Mouse (Mus musculus): ENCODE results near the gene B9d1.

B9d1 gene

GRCm38 (mm10) chr11:61487936-61488335 is 17.0 kb upstream of the B9d1 start:
- in situ Hi-C loops (cut with MboI; ENCODE audit: unreplicated experiment in 2 of 2) = no loop called here

- in situ Hi-C loops (cut with MboI; ENCODE audit: unreplicated experiment in 2 of 2) = no loop called here
Observed at GRCm38 (mm10) chr11:61489085-61489484, 15.9 kb upstream of the B9d1 start.

DNA sequence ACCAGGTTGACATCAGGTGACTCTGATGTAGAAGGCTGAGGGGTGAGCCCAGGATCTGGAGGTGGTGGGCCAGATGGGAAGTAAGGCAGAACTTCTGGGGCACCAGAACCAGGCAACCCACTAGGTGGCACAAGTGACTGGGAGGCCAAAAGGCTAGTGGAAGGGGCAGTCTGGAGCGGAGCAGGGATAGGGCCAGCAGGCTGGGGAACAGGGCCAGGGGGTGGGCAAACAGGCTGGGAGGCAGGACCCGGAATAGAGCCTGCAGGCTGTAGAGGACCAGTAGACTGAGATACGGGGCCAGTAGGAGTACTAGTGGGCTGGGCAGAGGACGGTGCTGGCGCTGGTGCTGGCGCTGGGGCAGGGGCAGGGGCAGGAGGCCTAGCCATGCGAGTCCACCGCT is 15.1 kb upstream of the B9d1 start:
- in situ Hi-C loops (cut with MboI; ENCODE audit: unreplicated experiment in 2 of 2) = loop anchor here in 1 of 2 experiments (10.0 kb wide), 1 partner anchor 295 kb away; no protein-coding TSS in a partner anchor

GRCm38 (mm10) chr11:61490944-61491520 is 13.9 kb upstream of the B9d1 start:
- in situ Hi-C loops (cut with MboI; ENCODE audit: unreplicated experiment in 2 of 2) = loop anchor here in 1 of 2 experiments (10.0 kb wide), 1 partner anchor 296 kb away; no protein-coding TSS in a partner anchor

DNA sequence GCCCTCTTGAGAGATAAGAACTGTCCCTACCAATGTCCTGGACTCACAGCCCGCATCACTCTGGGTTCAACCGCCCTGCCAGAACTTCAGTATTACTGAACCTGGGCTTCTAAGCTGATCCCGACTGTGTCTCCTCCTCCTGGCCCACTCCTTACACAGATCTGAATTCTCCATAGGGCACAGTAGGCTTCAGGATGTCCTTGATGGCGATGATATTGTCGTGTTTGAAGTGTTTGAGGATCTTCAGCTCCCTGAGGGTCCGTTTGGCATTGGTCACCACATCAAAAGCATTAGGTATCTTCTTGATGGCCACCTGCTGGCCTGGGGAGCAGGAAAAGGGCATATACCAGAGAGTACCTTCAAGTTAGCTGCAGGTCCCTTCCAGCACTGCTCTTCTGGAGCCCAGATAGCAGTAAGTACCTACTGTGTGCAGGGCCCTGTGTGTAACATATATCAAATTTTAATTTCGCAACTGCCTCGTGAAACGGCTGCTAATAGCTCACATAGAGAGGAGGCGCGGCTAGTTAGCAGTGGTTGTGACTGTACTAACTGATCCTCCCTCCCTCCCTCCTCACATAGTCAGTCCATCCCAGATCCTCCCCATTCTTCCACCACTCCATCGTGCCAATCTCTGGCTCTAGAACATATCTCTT is 12.1 kb upstream of the B9d1 start:
- in situ Hi-C loops (cut with MboI; ENCODE audit: unreplicated experiment in 2 of 2) = loop anchor here in 1 of 2 experiments (10.0 kb wide), 1 partner anchor 298 kb away; no protein-coding TSS in a partner anchor

DNA sequence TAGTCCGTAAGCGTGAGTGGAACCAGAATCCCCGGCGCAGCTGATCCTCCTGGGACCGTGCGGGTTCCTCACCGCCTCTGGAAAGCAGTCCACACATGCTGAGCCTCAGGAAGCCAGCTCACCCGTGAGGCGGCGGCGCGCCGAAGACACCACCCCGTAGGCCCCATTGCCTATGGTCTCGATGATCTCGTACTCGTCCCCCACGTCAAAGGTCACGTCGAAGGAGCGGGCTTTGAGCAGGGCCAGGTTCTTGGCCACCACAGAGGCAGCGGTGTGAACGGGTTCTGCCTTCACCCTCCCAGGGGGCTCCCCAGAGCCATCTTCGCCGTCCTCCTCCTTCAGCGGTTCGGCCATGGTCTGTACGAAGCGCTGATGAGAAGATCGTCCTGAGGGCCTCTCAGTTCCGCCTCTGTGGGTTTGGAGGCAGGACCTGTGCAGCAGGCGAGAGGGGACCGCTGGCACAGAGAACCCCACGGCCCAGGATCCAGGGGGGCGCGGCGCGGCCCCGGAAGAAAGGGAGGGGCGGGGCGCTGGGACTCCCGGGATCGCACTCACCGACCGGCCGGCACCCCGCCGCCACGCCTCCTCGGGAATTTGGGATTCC is 11.3 kb upstream of the B9d1 start:
- in situ Hi-C loops (cut with MboI; ENCODE audit: unreplicated experiment in 2 of 2) = loop anchor here in 1 of 2 experiments (10.0 kb wide), 1 partner anchor 299 kb away; no protein-coding TSS in a partner anchor

GRCm38 (mm10) chr11:61494129-61494997 is 10.6 kb upstream of the B9d1 start, which contains the start of gene Mapk7:
Gene Mapk7 (minus strand): TSS chr11:61494406.
- in situ Hi-C loops (cut with MboI; ENCODE audit: unreplicated experiment in 2 of 2) = loop anchor here in 1 of 2 experiments (10.0 kb wide), 1 partner anchor 300 kb away; no protein-coding TSS in a partner anchor

- in situ Hi-C loops (cut with MboI; ENCODE audit: unreplicated experiment in 2 of 2) = loop anchor here in 1 of 2 experiments (10.0 kb wide), 1 partner anchor 301 kb away; no protein-coding TSS in a partner anchor
Observed at GRCm38 (mm10) chr11:61495528-61495927, 9.4 kb upstream of the B9d1 start.

DNA sequence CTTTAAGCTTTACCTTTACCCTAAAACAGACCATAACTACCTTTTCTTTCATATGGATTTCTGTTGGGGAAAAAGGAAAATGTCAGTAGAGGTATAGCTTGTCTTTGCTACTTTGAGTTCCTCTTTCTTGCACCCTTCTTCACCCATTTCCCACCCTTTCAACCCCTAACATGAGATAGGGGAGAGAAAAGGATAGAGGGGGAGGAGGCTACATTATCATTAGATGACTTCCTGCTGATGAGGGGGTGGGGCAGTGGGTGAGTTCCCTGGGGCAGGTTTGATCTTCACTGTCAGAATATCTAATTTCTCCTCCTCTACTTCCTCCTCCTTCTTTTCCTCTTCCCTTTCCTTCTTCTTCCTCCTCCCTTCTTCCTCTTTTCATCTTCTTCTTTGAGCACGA is 7.5 kb upstream of the B9d1 start:
- in situ Hi-C loops (cut with MboI; ENCODE audit: unreplicated experiment in 2 of 2) = loop anchor here in 1 of 2 experiments (10.0 kb wide), 1 partner anchor 303 kb away; no protein-coding TSS in a partner anchor

DNA sequence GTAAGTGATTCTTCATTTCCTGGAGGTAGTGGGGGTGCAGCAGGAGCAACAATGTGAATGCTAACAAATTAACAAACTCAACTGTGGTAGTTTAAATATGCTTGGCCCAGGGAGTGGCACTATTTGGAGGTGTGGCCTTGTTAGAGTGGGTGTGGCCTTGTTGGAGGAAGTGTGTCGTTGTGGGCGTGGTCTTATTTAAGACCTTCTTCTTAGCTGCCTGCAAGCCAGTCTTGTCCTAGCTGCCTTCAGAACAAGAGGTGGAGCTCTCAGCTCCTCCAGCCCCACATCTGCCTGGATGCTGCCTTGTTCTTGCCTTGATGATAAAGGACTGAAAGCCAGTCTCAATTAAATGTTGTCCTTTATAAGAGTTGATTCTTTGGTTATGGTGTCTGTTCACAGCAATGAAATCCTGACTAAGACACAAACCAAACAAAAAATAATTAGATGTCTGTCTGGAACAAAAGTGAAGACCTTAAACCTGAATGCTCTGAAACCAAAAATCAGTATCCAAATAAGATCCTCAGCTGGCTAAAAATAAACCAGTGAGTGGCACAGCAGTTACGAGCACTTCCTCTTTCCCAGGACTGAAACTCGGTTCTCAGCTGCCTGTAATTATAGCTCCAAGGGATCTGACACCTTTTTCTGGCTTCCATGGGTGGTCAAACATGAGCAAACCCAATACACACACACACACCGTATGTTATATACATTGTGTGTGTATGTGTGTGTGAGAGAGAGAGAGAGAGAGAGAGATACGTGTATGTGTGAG is 6.0 kb upstream of the B9d1 start:
- in situ Hi-C loops (cut with MboI; ENCODE audit: unreplicated experiment in 2 of 2) = loop anchor here in 1 of 2 experiments (10.0 kb wide), 1 partner anchor 304 kb away; no protein-coding TSS in a partner anchor

GRCm38 (mm10) chr11:61503933-61504332 is 1.0 kb upstream of the B9d1 start:
- in situ Hi-C loops (cut with MboI; ENCODE audit: unreplicated experiment in 2 of 2) = loop anchor here in 1 of 2 experiments (10.0 kb wide), 1 partner anchor 211 kb away; no protein-coding TSS in a partner anchor

DNA sequence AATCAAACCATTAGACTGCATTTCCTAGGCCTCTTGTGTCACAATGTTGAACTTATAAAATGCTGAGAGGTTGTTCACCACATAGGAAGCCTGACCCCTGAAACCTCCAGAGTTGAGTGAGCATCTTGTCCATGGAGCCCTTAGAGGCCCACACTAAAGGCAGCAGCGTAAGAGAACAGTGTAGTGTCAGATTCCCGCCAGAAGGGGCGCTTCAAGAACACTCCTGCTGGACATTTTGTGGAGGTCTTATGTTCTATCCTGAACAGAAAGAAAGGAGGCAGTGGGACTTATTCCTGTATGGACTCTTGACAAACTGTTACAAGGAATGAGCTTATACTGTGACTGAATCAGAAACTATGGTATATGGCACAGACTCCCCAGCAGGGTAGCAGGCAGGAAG is 10.0 kb downstream of the B9d1 start:
- in situ Hi-C loops (cut with MboI; ENCODE audit: unreplicated experiment in 2 of 2) = no loop called here

DNA sequence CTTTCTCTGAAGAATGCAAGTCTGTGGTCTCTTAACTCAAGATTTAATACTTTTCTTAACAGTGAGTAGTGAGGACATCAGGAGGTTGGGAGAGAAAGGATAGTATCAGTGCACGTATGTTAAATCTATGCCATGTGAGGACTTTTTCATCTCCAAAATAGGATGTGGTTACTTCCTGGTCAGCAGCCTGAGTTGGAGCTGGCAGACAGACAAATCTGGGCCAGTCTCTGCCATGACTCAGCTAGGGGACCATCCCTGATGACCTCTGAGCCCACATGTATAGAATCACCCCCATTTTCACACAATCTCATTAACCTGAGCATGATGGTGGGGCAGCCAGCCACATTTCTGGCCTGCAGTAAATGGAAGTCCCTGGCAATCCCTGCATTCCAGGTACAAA is 13.0 kb downstream of the B9d1 start:
- in situ Hi-C loops (cut with MboI; ENCODE audit: unreplicated experiment in 2 of 2) = no loop called here

GRCm38 (mm10) chr11:61518871-61519270 is 13.9 kb downstream of the B9d1 start:
- in situ Hi-C loops (cut with MboI; ENCODE audit: unreplicated experiment in 2 of 2) = no loop called here

DNA sequence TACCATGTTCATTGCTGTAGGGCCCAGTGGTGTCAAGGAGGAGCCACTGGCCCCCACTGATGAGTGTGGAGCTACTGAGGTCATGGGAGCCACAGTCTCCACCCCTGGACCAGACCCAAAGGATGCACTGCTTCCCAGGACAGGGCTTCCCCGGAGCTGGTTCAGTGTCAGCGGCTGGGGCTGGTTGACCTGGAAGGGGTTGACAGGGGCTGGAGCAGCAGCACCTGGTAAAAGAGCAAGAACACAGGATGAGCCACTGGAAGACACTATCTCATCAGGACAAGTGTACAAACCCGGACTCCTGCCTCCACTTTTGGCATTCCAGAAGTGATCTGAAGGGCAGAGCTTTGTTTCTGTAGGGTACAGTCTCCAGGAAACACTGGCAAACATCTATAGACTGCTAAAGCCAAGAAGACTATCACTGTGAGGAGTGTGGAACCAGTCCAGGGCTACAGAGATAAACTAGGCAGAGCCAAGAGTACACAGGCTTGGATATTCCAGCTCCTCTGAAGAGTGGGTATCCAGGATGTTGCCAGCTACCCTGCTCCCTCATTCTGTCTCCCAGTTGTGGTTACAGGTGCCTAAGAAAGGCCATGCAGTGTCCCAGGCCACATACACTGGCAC is 14.7 kb downstream of the B9d1 start:
- in situ Hi-C loops (cut with MboI; ENCODE audit: unreplicated experiment in 2 of 2) = no loop called here

DNA sequence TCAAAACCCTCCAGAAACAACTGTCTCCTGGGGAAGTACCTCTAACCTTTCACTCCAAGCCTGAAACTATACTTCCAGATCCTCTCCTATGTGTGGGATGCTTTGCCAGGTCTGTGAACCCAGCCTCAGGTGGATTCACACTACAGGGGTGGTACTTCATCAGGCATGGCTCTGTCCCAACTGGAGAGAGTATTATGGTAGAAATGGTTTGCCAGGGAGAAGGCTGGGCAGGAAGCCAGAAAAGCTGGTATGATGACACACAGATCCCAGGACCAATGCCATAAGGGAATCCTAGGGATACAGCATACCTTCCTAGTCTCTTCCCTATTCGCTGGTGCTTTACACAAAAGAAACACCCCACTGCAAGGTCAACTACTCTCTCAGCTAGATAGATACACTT is 21.9 kb downstream of the B9d1 start:
- in situ Hi-C loops (cut with MboI; ENCODE audit: unreplicated experiment in 2 of 2) = no loop called here

DNA sequence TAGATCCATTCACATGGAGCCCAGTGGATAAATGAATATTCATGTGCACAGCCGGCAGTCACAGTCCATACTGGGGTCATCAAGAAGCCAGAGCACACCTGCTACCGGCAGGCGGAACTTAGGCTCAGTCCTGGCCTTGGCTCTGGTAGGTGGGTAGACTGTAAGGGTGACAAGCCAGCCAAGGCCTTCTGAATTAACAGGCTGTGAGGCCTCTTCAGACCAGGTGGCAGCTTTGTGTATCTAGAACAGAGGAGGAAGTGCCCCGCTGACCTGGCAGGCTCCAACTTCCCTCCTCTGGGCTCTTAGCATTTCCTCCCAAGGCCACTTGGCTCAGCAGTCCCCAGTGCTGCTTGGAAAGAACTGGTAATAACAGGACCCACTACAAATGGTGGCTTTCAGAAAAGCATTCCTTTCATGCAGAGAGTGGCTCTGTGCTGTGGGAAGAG is 24.3 kb downstream of the B9d1 start:
- in situ Hi-C loops (cut with MboI; ENCODE audit: unreplicated experiment in 2 of 2) = no loop called here

DNA sequence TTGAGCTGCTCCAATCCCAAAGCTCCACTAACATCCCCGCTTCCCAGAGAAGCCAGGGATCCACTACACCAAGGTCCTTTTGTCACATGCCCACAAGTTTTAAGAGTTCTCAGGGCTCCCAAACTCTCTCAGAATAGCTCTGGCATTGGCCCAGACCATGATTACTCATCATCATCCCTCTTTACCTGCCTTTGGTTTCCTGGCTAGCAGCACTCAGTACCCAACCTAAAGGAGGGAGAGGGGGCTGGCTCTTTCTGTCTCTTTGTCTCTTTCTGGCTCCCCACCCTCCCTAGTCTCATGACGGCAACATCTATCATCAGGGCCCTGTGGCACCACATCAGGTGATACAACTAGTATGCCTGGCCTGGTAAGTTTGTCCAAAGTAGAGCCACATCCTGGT is 27.9 kb downstream of the B9d1 start:
- in situ Hi-C loops (cut with MboI; ENCODE audit: unreplicated experiment in 2 of 2) = no loop called here

- in situ Hi-C loops (cut with MboI; ENCODE audit: unreplicated experiment in 2 of 2) = no loop called here
Observed at GRCm38 (mm10) chr11:61533571-61533970, 28.6 kb downstream of the B9d1 start.
